Mouse (Mus musculus): ENCODE measurements at regions not wholly inside any gene's neighbourhood (a gene's known extent, or its start where the extent isn't known, plus 50 kb on each side); places are given as distances from the start of the nearest gene placed in this dataset.

DNA sequence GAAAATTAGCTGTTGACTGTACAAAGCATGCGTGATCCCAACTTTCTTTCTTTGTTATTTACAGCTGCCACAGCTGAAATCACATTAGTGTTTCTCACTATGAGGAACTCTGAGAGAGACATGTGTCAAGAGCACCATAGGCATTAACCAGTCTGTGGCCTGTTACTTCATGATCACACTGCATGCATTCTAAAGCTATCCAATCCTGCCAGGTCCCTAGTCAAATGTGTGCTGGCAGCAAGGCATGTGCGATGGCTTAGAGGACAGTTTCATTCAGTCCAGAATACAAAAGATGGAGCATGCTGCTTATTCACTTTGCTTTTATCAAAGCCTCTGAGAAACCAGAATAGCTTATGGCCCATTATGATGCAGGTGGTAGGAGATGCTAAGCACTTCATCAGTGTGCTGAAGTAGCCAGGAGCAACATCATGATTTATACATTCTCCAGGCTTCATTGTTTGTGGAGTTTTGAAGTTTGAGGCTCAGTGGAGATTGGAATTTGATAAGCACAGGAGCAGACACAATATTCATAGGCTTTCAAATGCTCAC lies 882.9 kb upstream of the Lrrn3 start:
- ATAC-seq (ENCODE audit: low TSS enrichment), result no peak

DNA sequence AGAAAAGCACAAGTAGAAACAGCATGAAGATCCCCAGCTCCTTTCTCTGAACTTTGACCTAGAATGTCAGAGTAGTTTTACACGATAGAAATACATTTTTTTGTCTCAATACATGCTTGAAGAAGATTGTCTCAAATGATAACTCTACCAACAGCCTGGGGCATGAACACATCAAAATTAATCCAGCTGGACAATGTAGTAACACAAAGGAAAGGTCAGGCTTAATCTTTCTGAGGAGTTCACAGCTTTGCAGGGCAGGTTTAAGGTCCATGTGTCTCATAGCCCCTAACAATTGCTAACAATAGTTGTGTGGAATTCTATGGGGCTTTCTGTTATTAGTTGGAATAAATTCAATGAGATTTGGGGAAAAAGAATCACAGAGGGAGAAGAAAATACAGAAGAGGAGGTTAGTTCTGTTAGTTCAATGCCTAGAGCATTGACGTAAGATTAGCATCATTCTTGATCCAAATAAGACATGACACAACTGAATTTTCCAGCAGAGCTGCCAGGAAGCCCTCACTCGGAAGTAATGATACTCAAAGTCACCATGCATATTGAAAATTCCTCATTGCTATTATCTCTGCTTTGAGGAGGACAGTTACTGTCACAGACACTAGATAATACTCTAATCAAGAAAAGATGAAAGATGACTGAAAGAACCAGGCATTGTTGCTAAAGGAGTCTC lies 852.9 kb upstream of the Lrrn3 start:
- ATAC-seq (ENCODE audit: low TSS enrichment), result no peak

DNA sequence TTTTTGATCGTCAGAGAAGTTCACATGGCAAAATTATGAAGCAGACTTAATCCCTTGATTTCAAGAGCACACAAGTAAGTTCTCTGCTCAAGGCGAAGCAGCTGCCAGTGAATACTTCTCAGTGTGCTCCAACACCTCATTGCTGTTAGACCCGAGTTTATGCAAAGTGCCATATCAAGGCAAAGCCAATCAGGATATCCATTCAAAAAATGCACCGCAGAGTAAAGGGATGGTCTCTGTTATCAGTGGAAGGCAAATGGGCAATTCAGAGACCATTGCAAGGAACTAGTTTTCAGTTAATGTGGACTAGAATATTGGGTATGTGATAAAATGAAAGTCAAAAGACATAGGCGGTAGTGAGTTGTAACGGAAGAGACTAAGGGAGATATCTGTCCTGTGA lies 820.2 kb upstream of the Lrrn3 start:
- ATAC-seq (ENCODE audit: low TSS enrichment), result no peak

DNA sequence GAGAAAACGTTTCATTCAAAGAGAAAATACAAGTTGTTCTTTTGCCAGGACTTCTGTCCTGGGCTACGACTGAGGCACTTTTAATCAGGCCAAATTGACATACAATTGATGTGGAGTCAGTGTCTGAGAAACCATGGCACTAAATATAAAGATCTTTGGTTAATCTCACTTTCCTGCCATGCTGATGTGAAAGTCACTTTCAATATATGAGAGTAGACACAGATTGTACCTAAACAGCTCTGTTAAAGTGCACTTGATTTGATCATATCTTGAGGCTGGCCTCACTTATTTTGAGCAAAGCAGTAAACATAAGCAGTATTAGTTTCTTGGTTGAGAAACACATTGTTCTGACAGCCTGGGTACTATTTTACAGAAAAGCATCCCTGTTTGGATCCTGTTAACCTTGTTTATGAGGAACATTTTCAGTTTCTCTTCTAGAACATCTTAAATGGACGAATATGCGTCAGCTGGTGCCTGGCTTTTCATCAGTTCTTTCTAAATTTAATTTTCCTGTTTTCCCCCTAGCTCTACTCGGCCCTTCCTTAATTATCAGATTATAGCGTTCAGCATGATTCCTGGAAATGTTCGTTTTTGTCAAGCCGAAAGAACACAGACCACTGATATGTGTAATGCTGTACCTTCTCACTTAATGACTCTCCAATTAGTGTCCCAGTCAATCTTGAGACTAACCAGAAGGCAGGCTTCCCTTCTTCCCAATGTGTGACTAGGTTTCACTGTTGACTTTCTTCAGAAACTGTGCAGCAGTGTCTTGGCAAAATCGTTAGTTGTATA lies 791.2 kb upstream of the Lrrn3 start:
- no peak for ATAC-seq (ENCODE audit: low TSS enrichment)

- ATAC-seq (ENCODE audit: low TSS enrichment), result no peak
Measured at GRCm38 (mm10) chr12:42250410-42250809, 764.2 kb upstream of the Lrrn3 start.

- no peak for ATAC-seq (ENCODE audit: low TSS enrichment)
Measured at GRCm38 (mm10) chr12:42229235-42229634, 743.0 kb upstream of the Lrrn3 start.

DNA sequence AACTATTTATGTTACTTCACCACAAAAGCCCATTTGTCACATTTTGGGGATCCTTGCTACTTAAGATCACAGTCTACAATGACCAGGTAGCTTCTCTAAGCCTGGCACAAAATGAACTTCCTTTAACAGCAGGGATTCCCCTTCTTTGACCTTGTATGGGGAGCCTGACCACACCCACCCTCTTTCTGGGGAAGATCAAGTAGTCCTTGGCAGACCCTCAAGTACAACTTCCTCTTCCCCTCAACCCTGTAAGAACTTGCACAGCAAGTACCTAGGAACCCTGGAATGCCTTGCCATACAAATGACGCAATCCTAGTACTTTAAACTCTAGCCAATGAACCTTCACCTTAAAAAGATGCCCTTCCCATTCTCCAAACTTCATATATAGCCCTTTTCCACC lies 695.4 kb upstream of the Lrrn3 start:
- ATAC-seq (ENCODE audit: low TSS enrichment), result no peak

DNA sequence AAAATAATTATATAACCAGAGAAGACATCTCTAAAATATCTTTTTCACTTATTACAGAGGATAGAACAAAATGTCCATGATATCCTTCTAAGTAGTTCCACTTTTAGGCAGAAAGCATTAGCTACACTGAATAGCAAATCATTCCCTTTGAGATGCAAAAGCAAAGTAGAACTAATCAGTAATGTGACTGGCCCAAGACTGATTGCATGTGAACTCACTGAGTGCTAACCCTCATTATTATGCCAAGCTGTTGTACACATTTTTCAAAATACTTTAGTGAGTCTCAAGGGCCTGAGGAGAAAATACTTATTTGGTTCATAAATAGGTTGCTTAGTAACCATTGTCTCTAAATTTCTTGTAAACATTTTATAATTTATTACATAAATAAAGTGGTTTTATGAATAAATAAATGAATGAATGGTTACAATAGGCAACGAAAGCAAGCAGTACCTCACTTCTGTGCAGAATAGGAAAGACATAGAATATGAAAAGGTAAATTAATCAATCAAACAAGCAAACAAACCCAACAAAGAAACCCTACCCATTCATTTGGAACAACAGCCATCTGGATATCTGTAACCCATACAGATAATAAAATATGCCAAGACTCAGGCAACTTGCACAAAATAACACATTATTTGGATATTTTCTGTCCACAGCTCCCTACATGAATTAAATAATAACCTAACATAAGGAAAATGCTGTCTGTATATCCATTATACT lies 693.9 kb upstream of the Lrrn3 start:
- no peak for ATAC-seq (ENCODE audit: low TSS enrichment)

GRCm38 (mm10) chr12:42147971-42148370 lies 661.7 kb upstream of the Lrrn3 start:
- ATAC-seq (ENCODE audit: low TSS enrichment), result peak; percentile 52; the same call in 1 of the 2 replicates

DNA sequence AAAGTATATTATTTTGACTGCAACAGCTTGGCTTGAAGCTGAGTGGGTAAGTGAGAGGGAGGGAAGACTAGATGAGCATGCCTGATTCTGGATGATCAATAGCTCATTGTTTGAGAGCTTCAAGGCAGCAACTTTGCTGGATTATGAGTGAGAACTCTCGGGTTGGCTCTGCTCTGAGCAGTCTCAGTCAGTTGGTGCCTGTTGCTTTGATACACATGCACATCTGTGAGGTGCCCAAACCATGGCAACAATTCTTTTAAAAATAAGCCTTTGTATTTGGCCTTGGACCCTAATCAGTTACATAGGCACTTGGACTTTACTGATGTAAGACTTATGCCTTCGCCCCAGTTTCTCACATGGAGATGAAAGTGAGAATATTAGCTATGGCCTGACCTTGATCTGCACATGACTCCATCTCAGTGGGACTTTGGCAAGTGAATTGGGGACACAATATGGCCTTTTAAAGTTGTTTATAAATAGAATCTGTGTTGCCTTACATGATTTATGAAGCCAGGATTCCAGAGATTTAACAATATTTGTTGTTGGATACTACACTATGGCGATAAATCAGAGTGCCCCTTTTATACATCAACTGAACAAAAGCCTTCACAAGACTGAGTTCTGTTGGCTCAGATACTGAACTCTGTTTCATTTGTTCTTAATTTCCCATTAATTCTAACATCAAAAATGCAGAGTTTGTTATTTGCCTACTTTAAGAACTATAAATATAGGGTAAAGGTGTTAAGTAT lies 652.6 kb upstream of the Lrrn3 start:
- ATAC-seq (ENCODE audit: low TSS enrichment), result no peak

GRCm38 (mm10) chr12:42138177-42138576 lies 651.9 kb upstream of the Lrrn3 start:
- ATAC-seq (ENCODE audit: low TSS enrichment), result 0 out of 2 replicates have a peak, but pooled peaks have one; percentile 13

GRCm38 (mm10) chr12:42137764-42138163 lies 651.5 kb upstream of the Lrrn3 start:
- peak; percentile 93 for ATAC-seq (ENCODE audit: low TSS enrichment)

DNA sequence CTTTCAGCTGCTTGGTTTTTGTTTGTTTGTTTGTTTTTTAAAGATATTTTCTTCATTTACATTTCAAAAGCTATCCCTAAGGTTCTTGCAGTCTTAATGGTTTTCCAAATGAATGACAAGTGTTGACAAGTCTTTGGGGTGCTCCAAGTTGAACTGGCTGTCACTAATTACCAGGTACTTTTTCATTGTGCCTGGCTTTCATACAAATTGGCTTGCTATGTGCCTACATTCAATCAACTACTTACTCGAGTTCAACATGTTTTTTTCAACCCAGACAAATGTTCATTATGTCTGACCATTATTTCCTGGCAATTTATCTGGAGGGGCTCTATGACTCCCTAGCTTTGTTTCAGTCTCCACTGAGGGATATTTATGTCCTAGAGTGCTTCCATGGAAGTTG lies 614.0 kb upstream of the Lrrn3 start:
- ATAC-seq (ENCODE audit: low TSS enrichment), result no peak

DNA sequence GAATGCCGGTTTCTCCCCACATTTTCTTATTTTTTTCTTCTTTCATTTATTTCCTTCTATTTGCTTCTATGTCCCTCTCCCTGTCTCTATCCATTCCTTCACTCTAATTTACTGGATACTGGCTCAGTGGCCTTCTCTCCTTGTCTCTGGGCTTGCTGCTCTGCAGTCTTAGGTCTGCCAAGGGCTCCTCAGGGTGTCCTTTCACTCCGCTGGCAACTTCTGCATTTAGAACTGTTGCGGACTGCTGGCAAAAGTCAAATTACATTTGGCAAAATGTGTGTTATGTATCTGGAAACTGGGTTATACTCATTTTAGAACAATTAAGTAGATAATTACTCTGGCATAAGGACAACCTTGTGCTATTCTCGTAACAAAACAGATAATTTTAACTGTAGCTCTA lies 584.2 kb upstream of the Lrrn3 start:
- no peak for ATAC-seq (ENCODE audit: low TSS enrichment)

DNA sequence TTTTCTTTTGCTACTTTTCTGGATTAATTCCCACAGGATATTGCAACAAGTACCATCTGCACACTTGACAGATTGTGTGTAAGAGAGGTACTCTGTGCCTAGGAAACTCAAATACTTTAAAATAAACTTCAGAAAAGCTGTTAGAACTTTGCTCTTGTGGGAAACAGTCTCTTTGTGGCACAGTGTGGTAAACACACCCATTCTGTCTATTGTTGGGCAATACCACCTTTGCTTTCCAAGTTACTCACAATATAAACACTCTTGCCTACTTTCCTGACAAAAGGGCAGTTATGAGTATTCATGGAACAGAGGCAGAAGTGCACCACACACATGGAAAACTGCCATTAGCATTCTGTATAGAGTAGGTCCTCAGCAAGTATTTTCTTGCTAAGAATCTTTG lies 577.5 kb upstream of the Lrrn3 start:
- no peak for ATAC-seq (ENCODE audit: low TSS enrichment)

GRCm38 (mm10) chr12:42049056-42049455 lies 562.8 kb upstream of the Lrrn3 start:
- no peak for ATAC-seq (ENCODE audit: low TSS enrichment)

DNA sequence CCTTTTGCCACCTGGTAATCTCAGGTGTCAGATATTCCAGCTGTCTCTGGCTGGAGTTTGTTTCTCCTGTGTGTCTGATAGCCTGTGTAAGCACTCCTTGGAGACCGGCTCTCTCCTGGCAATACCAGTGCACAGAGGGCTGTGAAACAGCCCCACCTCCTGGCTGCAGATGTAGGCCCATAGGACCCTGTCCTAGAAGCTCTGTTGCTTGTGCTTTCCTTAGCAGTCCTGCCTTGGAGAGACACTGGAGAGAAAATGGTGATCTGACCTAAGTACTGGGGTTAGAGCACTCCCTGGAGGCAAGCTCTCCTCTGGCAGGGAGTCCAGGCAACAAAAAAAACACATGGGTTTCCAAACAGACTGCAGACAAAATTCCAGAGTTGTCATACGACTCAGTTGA lies 541.6 kb upstream of the Lrrn3 start:
- ATAC-seq (ENCODE audit: low TSS enrichment), result no peak

- ATAC-seq (ENCODE audit: low TSS enrichment), result no peak
Measured at GRCm38 (mm10) chr12:42017506-42017905, 531.3 kb upstream of the Lrrn3 start.

DNA sequence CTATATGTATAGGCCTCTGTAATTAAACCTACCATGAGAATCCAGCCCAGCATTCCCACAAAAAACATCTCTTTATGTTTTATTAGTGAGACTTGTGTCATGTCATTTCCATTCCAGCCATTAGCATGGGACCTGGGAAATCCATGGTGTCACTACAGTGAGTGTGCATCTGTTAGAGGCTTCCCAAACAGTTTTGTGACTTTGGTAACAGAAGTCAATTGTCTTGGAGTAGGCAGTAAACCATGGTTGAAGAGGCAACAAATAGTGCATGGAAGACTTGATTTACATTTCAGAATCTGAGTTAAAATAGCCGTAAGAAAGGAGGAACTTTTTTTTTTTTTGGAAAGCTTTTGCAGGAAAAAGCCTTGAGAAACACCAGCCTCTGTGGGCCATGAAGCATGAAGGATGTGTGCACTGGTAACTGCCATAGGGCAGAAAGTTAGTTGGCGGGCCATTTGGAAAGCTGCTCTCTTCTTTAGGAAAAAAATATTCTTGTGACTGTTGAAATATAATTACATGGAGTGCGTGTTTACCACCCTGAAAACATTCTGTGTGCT lies 522.7 kb upstream of the Lrrn3 start:
- ATAC-seq (ENCODE audit: low TSS enrichment), result no peak

- no peak for ATAC-seq (ENCODE audit: low TSS enrichment)
Measured at GRCm38 (mm10) chr12:42006912-42007311, 520.7 kb upstream of the Lrrn3 start.
